Mouse (Mus musculus): ENCODE results near the gene Mcoln3.

Gene Mcoln3

GRCm38 (mm10) chr3:146177748-146178582 is 60.7 kb downstream of the Mcoln3 start:
- DNase-seq: peak; percentile 92 to 94

- no peak for DNase-seq
These were observed 63.1 kb downstream of the Mcoln3 start for GRCm38 (mm10) chr3:146180341-146180740.

- DNase-seq: peak; percentile 83 to 86
These were observed 63.7 kb downstream of the Mcoln3 start for GRCm38 (mm10) chr3:146180986-146181385.

- DNase-seq: peak; percentile 69 to 75
These were observed 67.9 kb downstream of the Mcoln3 start for GRCm38 (mm10) chr3:146184992-146185657.

- DNase-seq: no peak
These were observed 68.8 kb downstream of the Mcoln3 start for GRCm38 (mm10) chr3:146186033-146186432.

GRCm38 (mm10) chr3:146189933-146190332 is 72.7 kb downstream of the Mcoln3 start:
- peak in 1 of 2 experiments; percentile 26 for DNase-seq

Measured in kidney, postnatal 4 days (tissue).